ENCODE assay signal across 9 mouse cellular contexts in the genomic region with DNA sequence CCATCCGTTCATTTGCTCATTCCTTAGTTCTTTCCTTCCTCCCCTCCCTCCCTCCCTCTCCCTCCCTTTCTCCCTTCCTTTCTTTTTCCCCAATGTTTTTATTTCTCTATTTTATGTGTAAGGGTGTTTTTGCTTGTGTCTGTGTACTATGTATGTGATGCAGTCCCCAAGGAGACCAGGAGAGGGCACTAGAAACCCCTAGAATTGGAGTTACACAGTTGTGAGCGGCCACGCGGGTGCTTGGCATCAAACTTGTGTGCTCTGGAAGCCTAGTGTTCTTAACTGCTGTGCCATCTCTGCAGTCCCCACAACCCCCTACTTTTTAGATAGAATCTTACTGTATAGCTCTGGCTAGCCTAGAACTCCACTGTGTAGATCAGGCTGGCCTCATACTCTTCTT. TPM values are rescaled to one million over a fixed set of nuclear protein-coding genes. Genes with fewer than 3 reads are reported as not detected.
DNase-seq lines count a peak whose midpoint lies in the region; ATAC-seq and TF ChIP-seq lines count a peak whose summit lies in the region.
"Had no signal": no experiment of that assay in that cellular context is flagged by ENCODE, and none has a peak within 500 bp of the region (broad histone marks: within the 10 kb centered on the region; RNA-seq: fewer than 3 reads in every experiment).

No protein-coding gene starts in this region.

- H3K4me1 ChIP-seq in cerebellum, adult 2 months (ENCODE audit: control insufficient read depth, insufficient read depth, low read length), result no peaks in the 10 kb centered on the region
- H3K4me1 ChIP-seq in midbrain, embryonic 14.5 days (ENCODE audit: control insufficient read depth, insufficient read depth, low read length), result no peaks in the 10 kb centered on the region
- no peaks in the 10 kb centered on the region for H3K4me1 ChIP-seq in midbrain, embryonic 15.5 days
- no peaks in the 10 kb centered on the region; the same call in none of the 2 replicates for H3K4me1 ChIP-seq in testis, adult 2 months (ENCODE audit: control insufficient read depth, insufficient read depth, low read length)

- no peak overlapping the region for H3K4me3 ChIP-seq in cerebellum, adult 2 months (replicated peaks; ENCODE audit: insufficient read depth, low read depth, low read length)
- no peak overlapping the region for H3K4me3 ChIP-seq in midbrain, embryonic 14.5 days (replicated peaks; ENCODE audit: low read depth, low read length)
- no peak overlapping the region for H3K4me3 ChIP-seq in midbrain, embryonic 15.5 days
- no peak overlapping the region for H3K4me3 ChIP-seq in testis, adult 2 months (ENCODE audit: control insufficient read depth, low read depth, low read length)
- H3K4me3 ChIP-seq: myocyte had no signal

- WGBS in cerebellum, adult 2 months, result 54% methylated on average over 4 of the region's 4 CpGs
- 51% methylated on average over 4 of the region's 4 CpGs for WGBS in midbrain, embryonic 14.5 days
- WGBS in midbrain, embryonic 15.5 days, result 62% methylated on average over 4 of the region's 4 CpGs

- no peak overlapping the region for H3K4me2 ChIP-seq in midbrain, embryonic 14.5 days (ENCODE audit: low read length)
- no peak overlapping the region for H3K4me2 ChIP-seq in midbrain, embryonic 15.5 days

- no peak for DNase-seq in cerebellum, adult 2 months
- peak; percentile 13 for DNase-seq in midbrain, embryonic 14.5 days
- DNase-seq in hindlimb bud, embryonic 11.5 days (ENCODE audit: extremely low spot score, low read depth, low spot score), result peak; percentile 18
- DNase-seq in yolk sac, embryonic 10.5 days (ENCODE audit: low spot score), result no peak

- no peak for TF ChIP-seq POLR2A in cerebellum, adult 2 months (IDR thresholded peaks at IDR 0.05; ENCODE audit: borderline replicate concordance, insufficient read depth, low read length)
- no peak for TF ChIP-seq POLR2A in testis, adult 2 months (IDR thresholded peaks at IDR 0.05; ENCODE audit: control insufficient read depth, low read depth, low read length)

- no peaks in the 10 kb centered on the region for H3K27me3 ChIP-seq in cerebellum, adult 2 months (ENCODE audit: control insufficient read depth, insufficient read depth, low read length)
- no peaks in the 10 kb centered on the region for H3K27me3 ChIP-seq in midbrain, embryonic 14.5 days (ENCODE audit: control insufficient read depth, insufficient read depth, low read length)
- H3K27me3 ChIP-seq in midbrain, embryonic 15.5 days (replicated peaks), result no peaks in the 10 kb centered on the region
- no peaks in the 10 kb centered on the region for H3K27me3 ChIP-seq in testis, adult 2 months (ENCODE audit: control insufficient read depth, insufficient read depth, low read length)

- TF ChIP-seq CTCF in cerebellum, adult 2 months (IDR thresholded peaks at IDR 0.05; ENCODE audit: borderline replicate concordance, insufficient read depth, low read depth, low read length), result 0 out of 2 replicates have a peak, but pooled peaks have one; percentile 2
- TF ChIP-seq CTCF in testis, adult 2 months (IDR thresholded peaks at IDR 0.05; ENCODE audit: control insufficient read depth, insufficient read depth, insufficient replicate concordance, low read depth, low read length), result peak; percentile 46; the same call in 1 of the 2 replicates

- H3K9ac ChIP-seq in midbrain, embryonic 14.5 days (replicated peaks; ENCODE audit: low read length), result no peak overlapping the region
- H3K9ac ChIP-seq in midbrain, embryonic 15.5 days, result no peak overlapping the region

- no peaks in the 10 kb centered on the region for H3K36me3 ChIP-seq in midbrain, embryonic 14.5 days (ENCODE audit: control insufficient read depth, insufficient read depth, low read length)
- no peaks in the 10 kb centered on the region for H3K36me3 ChIP-seq in midbrain, embryonic 15.5 days (replicated peaks)
- no peaks in the 10 kb centered on the region for H3K36me3 ChIP-seq in testis, adult 2 months (ENCODE audit: control insufficient read depth, insufficient read depth, low read length)

- H3K27ac ChIP-seq in cerebellum, adult 2 months (ENCODE audit: insufficient read depth, low read length), result no peak overlapping the region
- H3K27ac ChIP-seq in midbrain, embryonic 14.5 days (replicated peaks; ENCODE audit: low read depth, low read length), result no peak overlapping the region
- H3K27ac ChIP-seq in midbrain, embryonic 15.5 days, result no peak overlapping the region
- no peak overlapping the region for H3K27ac ChIP-seq in testis, adult 2 months (ENCODE audit: control insufficient read depth, insufficient read depth, low read depth, low read length)

- no peak for ATAC-seq in cerebellum, adult (ENCODE audit: insufficient number of reproducible peaks, low FRiP score, low TSS enrichment)
- no peak for ATAC-seq in midbrain, embryonic 14.5 days (ENCODE audit: low FRiP score, low TSS enrichment)
- ATAC-seq in midbrain, embryonic 15.5 days (replicated peaks), result no peak
- no peak for ATAC-seq in frontal cortex, adult (ENCODE audit: low TSS enrichment)

- peaks cover 9% of the 10 kb centered on the region for H3K9me3 ChIP-seq in midbrain, embryonic 14.5 days (ENCODE audit: control insufficient read depth, low read length)
- H3K9me3 ChIP-seq in midbrain, embryonic 15.5 days, result no peaks in the 10 kb centered on the region

RNA-seq across cellular contexts. Expression of a gene that starts 52.3 kb away (rescaled TPM):
- polyA plus RNA-seq in cerebellum, adult 2 months (2012; rRNA removed), result 139 TPM in 2 replicates
- 221 and 246 TPM in 2 replicates for polyA plus RNA-seq in midbrain, embryonic 14.5 days (2014; fragmentation: Nextera tagmentation; extraction: Ambion mirVana)
- polyA plus RNA-seq in midbrain, embryonic 15.5 days (2015; fragmentation: Nextera tagmentation; extraction: Ambion mirVana), result 221 and 230 TPM in 2 replicates
- polyA plus RNA-seq in testis, adult 2 months (2012; rRNA removed), result 72.6 and 82.1 TPM in 2 replicates

RNA-seq across cellular contexts. Expression of a gene that starts 55.3 kb away (rescaled TPM):
- polyA plus RNA-seq in cerebellum, adult 2 months (2012; rRNA removed), result 18.1 and 18.5 TPM in 2 replicates
- 31.3 and 39.0 TPM in 2 replicates for polyA plus RNA-seq in midbrain, embryonic 14.5 days (2014; fragmentation: Nextera tagmentation; extraction: Ambion mirVana)
- polyA plus RNA-seq in midbrain, embryonic 15.5 days (2015; fragmentation: Nextera tagmentation; extraction: Ambion mirVana), result 26.9 and 33.7 TPM in 2 replicates
- 20.6 and 26.0 TPM in 2 replicates for polyA plus RNA-seq in testis, adult 2 months (2012; rRNA removed)

Comparison
In these comparisons a context has a peak if more than half of its experiments do, and no peak if none do; other contexts are left out.
1. DNase-seq: peak in midbrain, embryonic 14.5 days (single experiment) and hindlimb bud, embryonic 11.5 days (single experiment); none in cerebellum, adult 2 months (0 of 2) and yolk sac, embryonic 10.5 days (single experiment).